Mouse (Mus musculus) lung, postnatal 0 days (tissue): Measurements from ENCODE around the gene Pigl.

ENCODE experiments used
- CTCF ChIP-seq: IDR thresholded peaks from 2 replicates; pipeline ENCODE4 v1.5.1; 2016; ENCODE audit warnings: antibody characterized with exemption, mild to moderate bottlenecking
- EP300 ChIP-seq: IDR thresholded peaks from 2 replicates; pipeline ENCODE4 v1.6.1; 2016; ENCODE audit warnings: antibody characterized with exemption, mild to moderate bottlenecking, control low read depth

DNA sequence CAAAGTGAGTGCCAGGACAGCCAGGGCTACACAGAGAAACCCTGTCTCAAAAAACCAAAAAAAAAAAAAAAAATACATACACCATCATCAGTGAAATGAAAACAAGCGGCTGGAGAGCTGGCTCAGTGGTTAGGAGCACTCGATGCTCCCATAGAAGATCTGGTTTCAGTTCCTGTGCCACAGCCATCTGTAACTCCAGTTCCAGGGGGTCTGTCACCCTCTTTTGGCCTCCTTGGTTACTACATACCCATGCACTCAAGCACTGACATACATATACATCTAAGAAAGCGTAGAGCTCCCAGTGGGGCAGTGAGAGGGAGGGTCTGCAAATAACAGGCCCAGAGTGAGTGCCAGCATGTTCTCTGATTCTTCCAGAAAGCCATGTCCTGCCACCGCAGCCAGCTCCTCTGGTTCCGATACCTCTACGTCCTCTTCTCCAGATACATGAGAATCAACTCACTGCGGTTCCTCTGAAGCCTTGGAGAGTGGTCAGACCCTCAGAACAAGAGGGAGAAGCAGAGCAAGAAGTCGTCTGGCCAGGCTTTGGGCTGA, 54.3 kb downstream of the Pigl start:
- TF ChIP-seq EP300 (no peak), CTCF (no peak)
